Mouse (Mus musculus): ENCODE measurements around the gene Bicc1.

Bicc1 gene

DNA sequence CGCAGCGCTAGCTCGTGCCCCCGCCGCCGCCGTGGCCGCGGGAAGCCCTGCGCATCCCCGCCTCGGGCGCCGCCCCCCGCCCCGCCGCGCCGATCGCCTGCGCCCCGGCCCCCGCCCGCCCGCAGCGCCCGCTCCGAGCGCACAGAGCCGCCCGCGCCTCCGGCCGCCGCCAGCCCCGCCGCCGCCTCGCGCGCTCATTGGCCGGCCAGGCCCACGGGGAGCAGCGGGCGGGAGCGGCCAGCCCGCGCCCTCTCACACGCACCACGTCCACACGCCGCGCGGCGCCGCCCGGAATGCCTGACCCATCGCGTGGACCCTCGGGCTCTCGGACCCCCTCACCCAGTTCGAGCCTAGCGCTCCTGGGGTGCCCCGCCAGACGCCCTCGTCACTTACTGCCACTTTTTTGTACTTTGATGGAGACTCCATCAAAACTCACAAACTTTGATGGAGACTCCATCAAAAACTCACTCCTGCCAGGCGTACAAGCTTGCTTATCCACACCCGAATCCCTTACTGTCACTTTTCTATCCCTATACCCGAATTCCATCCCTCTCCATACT, at the start of gene Bicc1:
Gene Bicc1 (minus strand): TSS at position 25 of the 560 bp plus-strand sequence.
- no peak for DNase-seq (ENCODE audit: low spot score)

DNA sequence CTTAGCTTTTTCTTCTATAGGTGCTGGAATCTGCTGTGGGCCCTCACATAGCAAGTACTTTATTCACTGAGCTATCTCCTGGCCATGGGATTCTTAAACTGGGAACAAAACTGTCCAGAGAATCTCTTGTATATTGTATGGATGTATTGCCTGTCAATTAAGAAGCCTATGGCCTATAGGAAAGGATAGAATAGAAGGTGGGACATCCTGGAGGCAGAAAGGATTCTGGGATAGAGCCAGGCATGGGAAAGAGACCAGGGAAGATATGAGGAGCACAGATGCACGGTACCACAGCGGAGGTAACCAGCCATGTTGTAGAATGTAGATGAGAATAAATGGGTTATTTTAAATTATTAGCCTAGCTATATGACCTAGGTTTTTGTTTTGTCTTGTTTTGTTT, 42.0 kb upstream of the Bicc1 start:
- DNase-seq (ENCODE audit: low spot score): no peak

GRCm38 (mm10) chr10:71200964-71201363, 41.5 kb upstream of the Bicc1 start:
- no peak for DNase-seq (ENCODE audit: low spot score)

DNA sequence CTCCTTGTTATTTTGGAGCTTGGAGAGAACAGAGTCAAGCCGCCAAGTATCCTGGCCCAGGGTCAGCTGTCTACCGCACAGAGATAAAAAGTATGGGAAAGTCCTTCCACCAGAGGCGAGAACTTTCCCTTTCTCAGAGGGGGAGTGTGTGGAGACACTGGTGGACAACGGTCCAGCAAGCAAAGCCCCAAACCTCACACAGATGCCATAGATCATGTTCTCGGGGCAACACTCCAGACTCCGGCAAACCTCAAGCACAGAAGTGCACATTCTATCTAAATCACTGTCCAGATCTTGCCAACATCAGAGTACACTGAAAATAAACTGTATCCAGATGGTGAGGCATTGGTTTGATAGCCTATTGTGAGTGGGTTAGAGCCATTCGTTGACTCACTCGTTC, 39.2 kb upstream of the Bicc1 start:
- no peak for DNase-seq (ENCODE audit: low spot score)

- DNase-seq (ENCODE audit: low spot score): no peak
Measured at GRCm38 (mm10) chr10:71197036-71197785, 37.7 kb upstream of the Bicc1 start.

GRCm38 (mm10) chr10:71195501-71195900, 36.0 kb upstream of the Bicc1 start:
- DNase-seq (ENCODE audit: low spot score): no peak

GRCm38 (mm10) chr10:71194713-71195112, 35.2 kb upstream of the Bicc1 start:
- no peak for DNase-seq (ENCODE audit: low spot score)

- no peak for DNase-seq (ENCODE audit: low spot score)
Measured at GRCm38 (mm10) chr10:71193319-71193718, 33.8 kb upstream of the Bicc1 start.

- no peak for DNase-seq (ENCODE audit: low spot score)
Measured at GRCm38 (mm10) chr10:71192886-71193285, 33.4 kb upstream of the Bicc1 start.

DNA sequence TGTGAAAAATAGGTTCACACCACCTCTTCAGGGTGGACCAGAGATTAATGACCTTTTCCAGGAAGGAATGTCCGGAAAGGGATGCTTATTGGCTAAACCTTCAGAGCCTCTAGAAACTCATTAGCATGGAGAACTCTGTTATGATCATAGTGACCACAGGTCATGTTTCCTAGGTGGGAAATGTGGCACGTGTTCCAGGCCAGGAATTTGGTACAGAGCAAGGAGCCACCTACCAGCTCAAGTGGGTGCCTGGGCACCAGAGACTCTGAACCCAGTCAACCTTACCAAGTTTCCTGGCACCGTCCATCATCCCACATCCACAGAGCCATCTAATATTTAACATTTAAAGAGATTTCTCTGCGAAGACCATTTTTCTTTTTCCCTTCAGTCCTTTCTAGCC, 29.2 kb upstream of the Bicc1 start:
- DNase-seq (ENCODE audit: low spot score): no peak

- no peak for DNase-seq (ENCODE audit: low spot score)
Measured at GRCm38 (mm10) chr10:71185059-71185458, 25.6 kb upstream of the Bicc1 start.

DNA sequence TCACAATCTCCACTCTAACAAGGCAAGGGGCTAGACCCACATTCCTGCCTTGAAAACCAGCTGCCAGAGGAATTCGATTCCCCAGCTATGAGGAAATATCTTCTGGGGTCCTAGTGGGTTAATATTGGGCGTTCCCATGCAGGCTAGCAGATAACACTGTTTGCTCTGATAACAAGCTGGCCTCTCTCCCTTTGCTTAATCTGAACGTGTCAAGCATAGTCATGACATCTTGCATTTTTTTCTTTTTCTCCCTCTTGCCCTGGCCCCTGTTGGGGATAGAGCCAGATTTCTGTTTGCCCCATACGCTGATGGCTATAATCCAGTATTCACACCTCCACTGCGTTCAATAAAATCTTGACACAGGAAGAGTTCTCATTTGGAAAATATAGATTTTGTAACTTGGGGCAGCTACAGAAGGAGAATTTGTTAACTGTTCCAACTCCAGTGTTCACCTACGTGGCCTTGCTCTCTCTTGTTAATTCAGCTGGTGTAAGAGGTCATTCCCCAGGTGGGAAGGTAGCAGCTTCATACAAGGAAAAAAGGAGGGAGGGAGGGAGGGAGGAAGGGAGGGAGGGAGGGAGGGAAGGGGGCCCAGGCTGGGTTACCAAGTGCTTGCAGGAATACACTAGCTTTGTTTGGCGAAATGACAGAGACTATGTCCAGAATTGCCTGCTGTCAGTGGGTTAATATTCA, 24.0 kb upstream of the Bicc1 start:
- no peak for DNase-seq (ENCODE audit: low spot score)

- DNase-seq (ENCODE audit: low spot score): no peak
Measured at GRCm38 (mm10) chr10:71181931-71182330, 22.4 kb upstream of the Bicc1 start.

- DNase-seq (ENCODE audit: low spot score): no peak
Measured at GRCm38 (mm10) chr10:71181091-71181490, 21.6 kb upstream of the Bicc1 start.

DNA sequence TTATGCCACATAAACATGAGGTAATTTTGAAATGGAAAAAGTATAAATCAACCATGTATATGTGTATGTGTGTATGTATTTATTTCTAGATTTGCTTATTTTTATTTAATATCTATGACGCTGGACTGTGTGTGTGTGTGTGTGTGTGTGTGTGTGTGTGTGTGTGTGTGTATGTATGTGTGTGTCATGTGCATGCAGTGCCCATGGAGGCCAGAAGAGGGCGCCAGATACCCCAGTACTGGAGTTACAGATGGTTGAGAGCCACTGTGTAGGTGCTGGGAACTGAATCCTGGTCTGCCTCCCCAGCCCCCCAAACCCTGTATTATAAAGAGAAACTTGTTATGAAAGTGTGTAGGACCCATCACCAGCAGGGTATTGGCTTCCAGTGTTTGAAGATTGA, 20.6 kb upstream of the Bicc1 start:
- DNase-seq (ENCODE audit: low spot score): no peak

DNA sequence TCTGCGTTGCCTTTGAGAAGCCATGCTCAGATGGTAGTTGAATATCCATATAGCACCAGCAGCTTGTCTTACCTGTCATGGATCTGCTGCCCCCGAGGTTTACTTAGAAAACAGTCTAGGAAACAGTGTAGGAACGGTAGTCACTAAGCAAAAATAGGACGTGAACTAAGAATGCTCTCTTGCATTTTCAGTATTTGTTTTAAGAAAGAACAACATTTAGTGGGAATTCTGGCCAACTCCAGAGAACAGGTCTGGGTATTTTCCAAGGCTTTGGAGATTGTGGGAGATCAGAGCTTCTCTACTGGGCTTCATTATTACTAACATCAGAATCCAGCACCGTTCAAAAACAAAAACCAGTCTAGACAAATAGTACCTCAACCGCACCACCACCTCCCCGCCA, 17.7 kb upstream of the Bicc1 start:
- DNase-seq (ENCODE audit: low spot score): no peak

DNA sequence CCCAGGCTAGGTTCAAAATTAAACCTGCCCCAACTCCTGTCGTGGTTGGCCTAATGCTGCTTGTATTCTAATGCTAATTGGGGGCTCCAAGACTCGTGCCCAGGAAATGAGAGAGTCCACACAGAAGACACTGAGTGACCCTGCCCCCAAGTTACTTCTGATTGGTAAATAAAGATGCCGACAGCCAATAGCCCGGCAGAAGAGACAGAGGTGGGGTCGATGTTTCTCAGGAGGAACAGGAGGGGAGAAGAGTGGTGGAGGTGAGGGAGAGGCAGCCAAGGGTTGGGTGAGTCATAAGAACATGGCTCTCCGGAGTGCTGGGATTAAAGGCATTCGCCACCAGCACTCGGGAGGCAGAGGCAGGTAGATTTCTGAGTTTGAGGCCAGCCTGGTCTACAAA, 16.8 kb upstream of the Bicc1 start:
- DNase-seq (ENCODE audit: low spot score): no peak

- DNase-seq (ENCODE audit: low spot score): no peak
Measured at GRCm38 (mm10) chr10:71175280-71175679, 15.8 kb upstream of the Bicc1 start.

DNA sequence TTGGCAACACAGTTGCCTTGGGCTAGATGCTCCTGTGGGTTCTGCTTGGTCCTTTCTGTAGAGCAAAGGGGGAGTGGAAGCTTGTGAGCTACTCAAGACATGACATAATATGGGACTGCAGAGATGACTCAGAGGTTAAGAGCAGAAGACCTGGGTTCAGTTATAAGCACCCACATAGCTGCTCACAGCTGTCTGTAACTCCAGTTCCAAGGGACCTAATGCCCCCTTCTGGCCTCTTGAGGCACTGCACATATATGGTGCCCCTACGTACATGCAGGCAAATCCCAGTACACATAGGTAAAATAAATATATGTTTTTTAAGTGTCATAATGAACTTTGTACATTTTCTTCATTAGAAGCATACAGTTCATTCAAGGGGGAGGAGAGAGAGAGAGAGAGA, 11.9 kb upstream of the Bicc1 start:
- no peak for DNase-seq (ENCODE audit: low spot score)

DNA sequence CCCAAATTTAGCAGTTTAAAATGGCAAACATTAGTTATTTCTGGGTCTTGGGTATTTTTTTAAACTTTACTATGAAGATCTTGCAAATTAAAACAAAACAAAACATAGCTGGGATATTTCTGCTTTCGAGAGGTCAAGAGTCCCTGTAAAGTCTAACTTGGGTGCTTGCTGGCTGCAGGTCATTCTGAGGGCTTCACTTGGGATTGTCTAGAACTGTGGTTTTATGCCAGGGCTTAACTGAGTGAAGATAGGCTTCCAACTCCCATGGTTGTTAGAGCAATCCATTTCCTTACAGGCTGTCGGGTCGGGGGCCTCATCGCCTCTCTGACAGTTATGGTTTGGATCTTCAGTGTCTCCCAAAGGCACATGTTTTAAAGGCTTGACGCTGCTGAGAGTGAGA, 11.3 kb upstream of the Bicc1 start:
- no peak for DNase-seq (ENCODE audit: low spot score)

DNA sequence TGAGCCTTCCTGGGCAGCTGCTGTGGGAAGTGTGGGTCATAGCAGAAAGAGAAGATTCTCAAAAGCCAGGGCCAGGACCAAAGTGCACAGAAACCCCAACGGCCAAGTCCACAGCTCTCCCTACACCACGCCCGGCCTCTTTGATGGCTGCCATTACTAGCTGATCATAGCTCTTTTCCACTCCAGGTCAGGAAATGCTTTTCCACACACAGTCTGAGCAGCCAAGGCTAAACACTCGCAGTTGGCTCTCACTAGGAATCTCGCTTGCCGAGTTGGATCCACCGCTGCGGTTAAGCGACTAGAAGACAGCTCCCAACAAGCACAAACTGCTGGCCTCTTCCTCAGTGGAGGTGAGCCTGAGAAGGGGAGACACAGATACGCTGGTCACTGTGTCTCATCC, 10.3 kb upstream of the Bicc1 start:
- DNase-seq (ENCODE audit: low spot score): no peak

- DNase-seq (ENCODE audit: low spot score): no peak
Measured at GRCm38 (mm10) chr10:71169171-71169570, 9.7 kb upstream of the Bicc1 start.

GRCm38 (mm10) chr10:71160449-71160848, 949 bp upstream of the Bicc1 start:
- no peak for DNase-seq (ENCODE audit: low spot score)

Measured in c-Kit-positive CD71-positive TER-119-positive erythroid progenitor cells, embryonic 14.5 days (primary cell).